Mouse (Mus musculus) frontal cortex, postnatal 36 days (tissue): ENCODE measurements around the gene Sirpa.
A peak's percentile ranks its signal among the peaks of the same experiment; 100 is the strongest.

ENCODE experiments used
- DNase-seq, 2 experiments: peaks; one replicate each; pipeline ENCODE4 v3.0.0; 2022; ENCODE audit warnings: low spot score in 2 of 2

Sirpa gene

GRCm38 (mm10) chr2:129605816-129606215 is 13.2 kb downstream of the Sirpa start:
- no peak for DNase-seq

DNA sequence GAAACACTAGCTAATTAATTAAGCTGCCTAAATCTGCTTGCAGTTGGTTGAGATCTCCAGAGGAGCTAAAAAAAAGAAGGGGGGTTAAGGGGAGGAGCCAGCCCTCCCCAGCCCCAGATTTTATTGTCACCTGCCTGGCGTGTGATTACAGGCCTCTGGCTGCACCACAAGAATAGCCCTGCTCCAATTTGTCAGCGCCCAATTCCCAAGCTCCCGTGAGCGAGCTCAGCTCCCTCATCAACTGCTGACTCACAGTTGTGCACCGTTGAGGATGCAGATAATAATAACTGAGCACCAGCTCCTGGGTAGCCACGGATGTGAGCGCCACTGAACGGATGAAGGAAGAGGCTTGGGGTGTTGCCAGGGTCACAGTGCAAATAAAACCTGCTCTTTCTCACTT is 13.6 kb downstream of the Sirpa start:
- peak in 1 of 2 experiments; percentile 75 for DNase-seq

GRCm38 (mm10) chr2:129606899-129607298 is 14.3 kb downstream of the Sirpa start:
- DNase-seq: no peak

GRCm38 (mm10) chr2:129613971-129614370 is 21.3 kb downstream of the Sirpa start:
- DNase-seq: no peak

- DNase-seq: no peak
Observed at GRCm38 (mm10) chr2:129614482-129615185, 22.0 kb downstream of the Sirpa start.

DNA sequence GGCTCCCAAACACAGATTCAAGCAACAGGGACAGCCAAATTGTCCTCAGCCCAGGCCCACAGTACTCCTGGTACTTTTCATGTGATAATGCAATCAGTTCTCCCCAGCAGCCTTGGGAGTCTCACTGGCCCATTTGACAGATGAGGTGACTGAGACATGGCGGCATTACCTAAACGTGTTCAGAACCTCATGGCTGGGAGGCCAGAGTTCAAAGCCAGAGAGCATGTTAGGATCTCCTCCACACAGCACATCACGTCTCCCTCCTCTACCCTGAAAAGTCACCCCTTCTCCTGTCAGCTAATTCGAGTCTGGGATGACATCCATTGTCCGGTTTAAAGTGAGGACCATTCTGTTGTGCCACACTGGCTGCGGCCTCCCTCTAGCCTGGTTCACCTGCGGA is 27.5 kb downstream of the Sirpa start:
- DNase-seq: peak in 1 of 2 experiments; percentile 0

GRCm38 (mm10) chr2:129620881-129621280 is 28.2 kb downstream of the Sirpa start:
- DNase-seq: peak in 1 of 2 experiments; percentile 0

- DNase-seq: peak in 1 of 2 experiments; percentile 1
Observed at GRCm38 (mm10) chr2:129621654-129622490, 29.2 kb downstream of the Sirpa start.

DNA sequence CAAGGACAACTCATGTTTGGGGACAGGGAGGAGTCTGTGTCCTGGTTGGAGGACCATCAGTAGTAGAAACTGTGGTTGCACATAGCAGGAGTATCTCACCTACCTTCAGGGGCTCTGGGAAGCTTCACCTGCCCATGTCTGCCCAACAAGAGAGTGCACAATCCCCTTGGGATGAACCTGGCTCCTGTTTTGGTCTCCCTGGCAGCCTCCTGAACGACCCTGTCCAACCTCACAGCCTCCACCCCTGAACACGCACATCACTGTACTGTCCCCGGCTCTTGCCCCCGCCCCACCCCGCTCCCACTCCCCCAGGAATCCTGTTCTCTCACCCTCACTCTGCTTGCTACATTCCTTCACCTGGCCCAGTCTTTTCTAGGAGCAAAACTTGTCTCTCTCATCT is 30.3 kb downstream of the Sirpa start:
- DNase-seq: no peak

DNA sequence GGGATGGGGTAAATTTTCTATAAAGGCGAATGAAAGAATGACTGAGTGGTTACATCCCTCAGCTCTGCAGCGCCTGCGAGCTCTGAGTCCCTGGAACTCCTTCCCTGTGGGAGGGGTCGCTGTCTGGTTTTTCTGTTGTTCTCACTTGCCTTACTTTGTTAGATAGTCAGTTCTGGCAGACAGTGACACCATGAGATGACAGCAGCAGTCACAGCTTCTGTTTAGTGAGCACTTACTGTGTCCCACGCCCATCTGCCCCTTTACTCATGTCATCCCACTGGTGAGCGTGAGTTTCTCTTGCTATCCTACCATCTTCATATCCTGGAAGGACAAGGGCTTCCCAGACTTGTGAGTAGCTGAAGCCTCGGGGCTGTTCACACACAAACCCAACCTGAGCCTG is 31.1 kb downstream of the Sirpa start:
- peak in 1 of 2 experiments; percentile 74 for DNase-seq

DNA sequence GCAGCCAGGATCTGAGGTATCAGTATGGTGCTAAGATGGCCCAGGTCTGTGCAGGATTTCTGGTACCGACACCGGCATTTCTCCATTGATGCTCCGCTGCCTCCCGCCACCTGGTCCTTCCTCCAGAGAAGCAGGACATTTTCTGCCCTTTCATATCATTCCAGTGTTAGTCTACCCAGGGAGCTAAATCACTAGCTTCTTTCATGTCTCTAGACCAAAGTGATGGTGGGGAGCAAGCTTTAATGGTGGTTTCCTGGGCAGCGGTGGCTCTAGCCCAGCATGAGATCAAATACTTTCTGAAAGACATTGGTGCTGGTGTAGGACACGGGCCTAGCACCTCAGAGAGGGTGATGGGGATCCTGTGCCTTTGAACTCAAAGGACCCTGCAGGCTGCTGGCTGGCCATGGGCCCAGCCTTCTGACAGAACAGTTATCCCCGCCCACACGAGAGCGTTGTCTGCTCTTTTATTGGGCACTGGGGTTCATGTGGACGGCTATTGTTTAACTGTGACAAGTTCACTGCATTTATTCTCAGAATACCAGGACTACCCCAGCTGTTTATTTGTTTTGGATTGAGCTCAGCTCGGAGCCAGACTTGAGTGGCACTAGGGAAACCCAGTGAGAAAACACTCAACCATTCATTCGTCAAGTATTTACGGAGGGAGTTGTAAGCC is 31.7 kb downstream of the Sirpa start:
- peak in 1 of 2 experiments; percentile 38 for DNase-seq

DNA sequence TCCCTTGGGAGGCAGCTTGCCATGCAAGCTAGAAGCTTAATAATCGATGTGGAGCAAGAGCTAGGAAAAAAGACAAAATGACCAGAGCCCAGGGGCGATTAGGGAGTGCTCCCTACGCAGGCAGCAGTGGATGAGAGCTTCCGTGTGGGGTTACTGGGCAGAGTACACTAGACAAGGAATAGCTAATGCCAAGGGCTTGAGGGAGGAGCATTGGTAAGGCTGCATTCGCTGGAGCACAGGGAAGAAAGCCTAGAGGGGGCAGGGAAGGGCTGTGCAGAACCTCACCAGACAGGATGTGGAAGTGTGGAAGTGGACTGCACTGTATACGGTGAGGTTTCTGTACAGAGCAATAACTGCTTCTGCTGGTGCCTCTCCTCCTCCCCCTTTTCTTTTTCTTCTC is 32.3 kb downstream of the Sirpa start:
- DNase-seq: no peak

GRCm38 (mm10) chr2:129625845-129626244 is 33.2 kb downstream of the Sirpa start:
- DNase-seq: no peak

GRCm38 (mm10) chr2:129626621-129627061 is 34.0 kb downstream of the Sirpa start:
- no peak for DNase-seq

DNA sequence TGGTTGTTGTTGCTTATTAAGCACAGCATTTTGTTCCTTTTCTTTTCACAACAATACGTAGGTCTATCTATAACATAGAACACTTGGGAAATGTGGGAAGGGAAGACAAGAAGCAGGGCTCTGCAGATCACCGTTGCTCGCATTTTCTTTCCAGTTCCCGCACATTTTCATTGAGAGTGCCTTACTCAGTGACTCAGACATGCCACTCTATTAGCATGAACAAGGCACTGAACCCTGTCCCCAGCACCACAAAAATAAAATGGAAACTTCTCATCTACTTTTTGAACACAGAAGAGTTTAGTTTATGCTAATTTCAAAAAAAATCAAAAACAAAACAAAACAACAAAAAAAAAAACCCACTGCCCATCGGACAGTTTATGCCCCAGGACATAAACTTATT is 34.5 kb downstream of the Sirpa start:
- DNase-seq: no peak

DNA sequence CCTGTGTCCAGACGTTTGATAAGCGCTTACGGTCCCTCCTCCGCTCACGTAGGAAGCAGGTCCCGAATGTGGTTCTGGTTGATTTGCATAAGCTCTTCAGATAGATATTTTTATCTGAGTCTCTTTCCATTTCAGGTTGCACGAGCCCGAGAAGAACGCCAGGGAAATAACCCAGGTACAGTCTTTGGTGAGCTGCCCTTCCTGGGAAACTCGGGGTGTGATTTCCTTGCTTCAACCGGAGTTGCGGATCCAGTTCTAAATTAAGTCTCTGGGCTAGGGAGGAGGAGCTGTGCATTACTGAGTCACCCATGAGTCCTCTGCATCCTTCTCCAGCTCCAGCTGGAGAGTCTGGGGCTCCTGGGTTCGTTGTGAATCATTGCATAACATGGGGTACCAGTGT is 35.2 kb downstream of the Sirpa start:
- DNase-seq: peak; percentile 67 to 81

- DNase-seq: no peak
Observed at GRCm38 (mm10) chr2:129628456-129629185, 36.0 kb downstream of the Sirpa start.

GRCm38 (mm10) chr2:129629786-129630531 is 37.3 kb downstream of the Sirpa start:
- no peak for DNase-seq

GRCm38 (mm10) chr2:129630532-129630886 is 37.9 kb downstream of the Sirpa start:
- no peak for DNase-seq

GRCm38 (mm10) chr2:129630978-129631660 is 38.5 kb downstream of the Sirpa start:
- no peak for DNase-seq
